Mouse (Mus musculus) limb, embryonic 11.5 days (tissue): ENCODE measurements around the gene Vps51. TPM values are rescaled to one million over a fixed set of nuclear protein-coding genes. Genes with fewer than 3 reads are reported as not detected.
A peak's percentile ranks its signal among the peaks of the same experiment; 100 is the strongest.
"Not testable (repeated sequence)": the region's sequence is repeated elsewhere in the genome, so short reads cannot be mapped to it uniquely, and the experiment has no call there.

Source experiments
- ATAC-seq: fragments of 200-750 bp; cut with Nextera tagmentation; 2 replicates; pipeline ENCODE4 v1.8.0; 2017; ENCODE audit warnings: low read depth; ENCODE audit not compliant: insufficient number of reproducible peaks, low FRiP score, low TSS enrichment
- DNase-seq: peaks from one replicate; pipeline ENCODE4 v3.0.0-alpha.2; 2015; ENCODE audit warnings: low spot score
- H3K27ac ChIP-seq: fragments of 300-500 bp; sonication (generic); replicated peaks from 2 replicates; pipeline ENCODE4 v1.5.1; 2014; ENCODE audit warnings: low read depth, mild to moderate bottlenecking, low read length
- H3K27me3 ChIP-seq: fragments of 300-500 bp; sonication (generic); 2 replicates; pipeline ENCODE4 v1.6.1; 2014; ENCODE audit warnings: mild to moderate bottlenecking, low read length, mixed read lengths; ENCODE audit not compliant: control insufficient read depth, insufficient read depth
- H3K36me3 ChIP-seq: fragments of 300-500 bp; sonication (generic); 2 replicates; pipeline ENCODE4 v1.6.1; 2014; ENCODE audit warnings: mild to moderate bottlenecking, low read length, moderate library complexity, mixed read lengths; ENCODE audit not compliant: control insufficient read depth, insufficient read depth
- H3K4me1 ChIP-seq: fragments of 300-500 bp; sonication (generic); 2 replicates; pipeline ENCODE4 v1.6.1; 2014; ENCODE audit warnings: low read length, mixed read lengths; ENCODE audit not compliant: control insufficient read depth, insufficient read depth
- H3K4me2 ChIP-seq: fragments of 300-500 bp; sonication (generic); 2 replicates; pipeline ENCODE4 v1.6.1; 2014; ENCODE audit warnings: low read depth, mild to moderate bottlenecking, moderate library complexity; ENCODE audit not compliant: severe bottlenecking
- H3K4me3 ChIP-seq: fragments of 300-500 bp; sonication (generic); 2 replicates; pipeline ENCODE4 v1.5.1; 2014; ENCODE audit warnings: low read depth, low read length
- H3K9ac ChIP-seq: fragments of 300-500 bp; sonication (generic); 2 replicates; pipeline ENCODE4 v1.6.1; 2014; ENCODE audit warnings: mild to moderate bottlenecking, low read length
- H3K9me3 ChIP-seq: fragments of 300-500 bp; sonication (generic); 2 replicates; pipeline ENCODE4 v1.6.1; 2016; ENCODE audit warnings: low read length; ENCODE audit not compliant: control insufficient read depth
- WGBS: fragments of 180-500 bp; shearing (Covaris S2); extraction: QIAGEN DNeasy Blood & Tissue Kit; methylation state at CpG from one replicate; pipeline ENCODE4 v1.1.7; 2014; 5-methylcytosine and 5-hydroxymethylcytosine counted together
- polyA plus RNA-seq: library from polyadenylated mRNA; unstranded; fragments of >200 nt; fragmentation: Nextera tagmentation; extraction: Ambion mirVana; gene quantifications from 2 replicates; pipeline ENCODE4 v1.2.1, GENCODE M21; 2014

The Vps51 gene
- polyA plus RNA-seq, 1 experiment from 2014 or later = 52.1 TPM

- WGBS = 92% methylated on average over 8 of the region's 8 CpGs
- H3K36me3 ChIP-seq = peaks cover 25% of the 10 kb centered on the region
These were observed 29.2 kb downstream of the Vps51 start for GRCm38 (mm10) chr19:6047899-6048166.

GRCm38 (mm10) chr19:6047154-6047898, 29.7 kb downstream of the Vps51 start:
- Histone ChIP-seq H3K4me2 (peak overlapping the region; percentile 96), H3K27me3 (no peaks in the 10 kb centered on the region), H3K4me1 (peaks cover 8% of the 10 kb centered on the region), H3K9ac (peak overlapping the region; percentile 92), H3K9me3 (no peaks in the 10 kb centered on the region), H3K4me3 (peak overlapping the region; percentile 93), H3K36me3 (peaks cover 24% of the 10 kb centered on the region), H3K27ac (peak overlapping the region; percentile 97)
- WGBS = 2% methylated on average over 44 of the region's 44 CpGs
- ATAC-seq (peak; percentile 13; the same call in 1 of the 2 replicates), DNase-seq (no peak)

More at GRCm38 (mm10) chr19:6047899-6048166, 29.2 kb downstream of the Vps51 start:
- no peaks in the 10 kb centered on the region for H3K27me3 ChIP-seq
- DNase-seq (no peak), ATAC-seq (no peak)
- no peaks in the 10 kb centered on the region for H3K9me3 ChIP-seq
- H3K4me1 ChIP-seq = peaks cover 8% of the 10 kb centered on the region
- peak overlapping the region; percentile 92; the same call in 1 of the 2 replicates for H3K9ac ChIP-seq
- H3K27ac ChIP-seq = no peak overlapping the region
- peak overlapping the region; percentile 93 for H3K4me3 ChIP-seq
- peak overlapping the region; percentile 96 for H3K4me2 ChIP-seq

GRCm38 (mm10) chr19:6046294-6047153, 30.5 kb downstream of the Vps51 start, which contains the start of gene Syvn1:
TSS of gene Syvn1 (plus strand) at chr19:6046576.
- DNase-seq (peak; percentile 92), ATAC-seq (peak; percentile 89)
- Histone ChIP-seq H3K27ac (peak within 1 kb of the TSS; percentile 97), H3K27me3 (no peaks in the 10 kb centered on the region), H3K4me1 (peaks cover 8% of the 10 kb centered on the region), H3K4me3 (peak within 1 kb of the TSS; percentile 93), H3K4me2 (peak within 1 kb of the TSS; percentile 96), H3K9ac (peak within 1 kb of the TSS; percentile 92), H3K9me3 (no peaks in the 10 kb centered on the region), H3K36me3 (peaks cover 24% of the 10 kb centered on the region)
- under 1% methylated on average over 65 of the region's 65 CpGs for WGBS

- Histone ChIP-seq H3K4me2 (peak overlapping the region; percentile 96), H3K27ac (peak overlapping the region; percentile 97), H3K36me3 (peaks cover 17% of the 10 kb centered on the region), H3K4me1 (peaks cover 8% of the 10 kb centered on the region), H3K4me3 (peak overlapping the region; percentile 93), H3K9me3 (no peaks in the 10 kb centered on the region), H3K9ac (peak overlapping the region; percentile 92), H3K27me3 (no peaks in the 10 kb centered on the region)
- WGBS = 23% methylated on average over 20 of the region's 20 CpGs
- no peak; the same call in 1 of the 2 replicates for ATAC-seq
- no peak for DNase-seq
These were observed 31.4 kb downstream of the Vps51 start for GRCm38 (mm10) chr19:6045366-6046293.

- DNase-seq, ATAC-seq, H3K9me3 ChIP-seq, H3K9ac ChIP-seq, H3K4me3 ChIP-seq, H3K36me3 ChIP-seq, H3K27me3 ChIP-seq, H3K27ac ChIP-seq, H3K4me1 ChIP-seq, H3K4me2 ChIP-seq: not testable (repeated sequence)
- WGBS = 83% methylated on average over 4 of the region's 4 CpGs
These were observed 32.9 kb downstream of the Vps51 start for GRCm38 (mm10) chr19:6044102-6044501.

GRCm38 (mm10) chr19:6042293-6042692, 34.7 kb downstream of the Vps51 start:
- Histone ChIP-seq H3K4me3 (no peak overlapping the region), H3K4me2 (no peak overlapping the region), H3K9ac (no peak overlapping the region), H3K4me1 (peaks cover 3% of the 10 kb centered on the region; the same call in 1 of the 2 replicates), H3K36me3 (no peaks in the 10 kb centered on the region), H3K9me3 (no peaks in the 10 kb centered on the region), H3K27ac (no peak overlapping the region), H3K27me3 (no peaks in the 10 kb centered on the region)
- ATAC-seq (no peak), DNase-seq (no peak)
- WGBS = 82% methylated on average over 9 of the region's 9 CpGs

- Histone ChIP-seq H3K4me3 (no peak overlapping the region), H3K4me2 (no peak overlapping the region), H3K36me3 (no peaks in the 10 kb centered on the region), H3K9me3 (no peaks in the 10 kb centered on the region), H3K27me3 (no peaks in the 10 kb centered on the region), H3K4me1 (no peaks in the 10 kb centered on the region), H3K9ac (no peak overlapping the region), H3K27ac (no peak overlapping the region)
- ATAC-seq (no peak), DNase-seq (no peak)
These were observed 37.0 kb downstream of the Vps51 start for GRCm38 (mm10) chr19:6040002-6040401.

- 83% methylated on average over 7 of the region's 7 CpGs for WGBS
These were observed 38.7 kb downstream of the Vps51 start for GRCm38 (mm10) chr19:6038326-6038725.

More at GRCm38 (mm10) chr19:6038326-6038725, 38.7 kb downstream of the Vps51 start:
- no peaks in the 10 kb centered on the region for H3K9me3 ChIP-seq
- DNase-seq (no peak), ATAC-seq (no peak)
- H3K4me1 ChIP-seq = no peaks in the 10 kb centered on the region
- no peaks in the 10 kb centered on the region for H3K36me3 ChIP-seq
- H3K4me3 ChIP-seq = no peak overlapping the region
- no peak overlapping the region for H3K9ac ChIP-seq
- no peak overlapping the region for H3K27ac ChIP-seq
- H3K27me3 ChIP-seq = no peaks in the 10 kb centered on the region
- no peak overlapping the region for H3K4me2 ChIP-seq
